Mouse (Mus musculus): Measurements from ENCODE around the gene Izumo2. TPM values are rescaled to one million over a fixed set of nuclear protein-coding genes. Genes with fewer than 3 reads are reported as not detected.

Izumo2 gene
- polyA plus RNA-seq, 1 experiment, result 196 TPM

- Histone ChIP-seq H3K27me3 (ENCODE audit: control insufficient read depth, insufficient read depth, low read length) (no peaks in the 10 kb centered on the region), H3K4me3 (ENCODE audit: control insufficient read depth, low read depth, low read length) (no peak overlapping the region), H3K27ac (ENCODE audit: control insufficient read depth, insufficient read depth, low read depth, low read length) (no peak overlapping the region), H3K36me3 (ENCODE audit: control insufficient read depth, insufficient read depth, low read length) (no peaks in the 10 kb centered on the region), H3K4me1 (ENCODE audit: control insufficient read depth, insufficient read depth, low read length) (peaks cover 25% of the 10 kb centered on the region)
- TF ChIP-seq POLR2A (IDR thresholded peaks at IDR 0.05; ENCODE audit: control insufficient read depth, low read depth, low read length) (no peak), CTCF (IDR thresholded peaks at IDR 0.05; ENCODE audit: control insufficient read depth, insufficient read depth, insufficient replicate concordance, low read depth, low read length) (no peak)
These were observed 40.4 kb upstream of the Izumo2 start for GRCm38 (mm10) chr7:44667996-44668738.

DNA sequence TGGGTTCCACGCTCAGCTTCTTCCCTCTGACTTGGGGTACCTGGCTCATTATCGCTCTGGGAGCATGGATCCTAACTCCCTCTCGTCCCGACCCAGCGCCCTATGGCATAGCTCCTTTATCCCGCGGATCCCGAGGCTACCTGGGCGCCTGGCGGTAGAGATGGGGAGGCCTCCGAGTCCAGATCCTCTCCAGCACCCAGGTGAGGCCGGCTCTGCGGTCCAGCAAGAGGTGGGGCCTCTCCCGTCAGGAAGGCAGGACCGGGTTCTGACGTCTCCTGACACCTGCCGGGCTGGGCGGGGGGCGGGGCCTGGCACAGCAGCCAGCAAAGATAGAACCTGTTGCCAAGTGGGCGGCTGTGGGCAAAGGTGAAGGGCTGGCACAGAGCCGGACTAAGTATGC lies 39.4 kb upstream of the Izumo2 start:
- Histone ChIP-seq H3K4me1 (ENCODE audit: control insufficient read depth, insufficient read depth, low read length) (peaks cover 25% of the 10 kb centered on the region), H3K4me3 (ENCODE audit: control insufficient read depth, low read depth, low read length) (peak overlapping the region; percentile 10; the same call in 1 of the 2 replicates), H3K27ac (ENCODE audit: control insufficient read depth, insufficient read depth, low read depth, low read length) (no peak overlapping the region), H3K27me3 (ENCODE audit: control insufficient read depth, insufficient read depth, low read length) (no peaks in the 10 kb centered on the region), H3K36me3 (ENCODE audit: control insufficient read depth, insufficient read depth, low read length) (no peaks in the 10 kb centered on the region)
- TF ChIP-seq CTCF (IDR thresholded peaks at IDR 0.05; ENCODE audit: control insufficient read depth, insufficient read depth, insufficient replicate concordance, low read depth, low read length) (no peak), POLR2A (IDR thresholded peaks at IDR 0.05; ENCODE audit: control insufficient read depth, low read depth, low read length) (no peak)

DNA sequence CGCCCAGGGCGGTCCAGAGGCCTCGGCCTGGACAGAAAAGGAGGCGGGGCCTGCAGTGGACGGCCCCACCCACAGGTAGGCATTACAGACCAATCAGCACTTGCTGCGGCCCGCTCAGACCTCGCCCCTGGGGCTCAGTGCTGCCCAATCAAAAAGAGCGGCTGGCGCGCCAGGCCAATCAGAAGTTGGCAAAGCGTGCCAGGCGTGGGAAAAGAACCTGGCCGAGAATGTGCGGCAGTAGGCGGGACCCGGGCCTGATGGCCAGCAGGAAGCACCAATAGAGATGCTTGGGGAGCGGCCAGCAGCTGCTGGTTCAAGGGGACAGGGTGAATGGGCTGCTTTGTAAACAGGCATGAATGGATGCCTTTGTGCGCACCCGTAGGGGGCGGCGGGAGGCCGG lies 37.7 kb upstream of the Izumo2 start, which contains the start of gene Myh14:
Gene Myh14, minus strand, starts transcription at position 41 of the 400 bp plus-strand sequence.
- Histone ChIP-seq H3K27me3 (ENCODE audit: control insufficient read depth, insufficient read depth, low read length) (no peaks in the 10 kb centered on the region), H3K27ac (ENCODE audit: control insufficient read depth, insufficient read depth, low read depth, low read length) (no peak within 1 kb of the TSS), H3K4me3 (ENCODE audit: control insufficient read depth, low read depth, low read length) (peak within 1 kb of the TSS; percentile 28), H3K4me1 (ENCODE audit: control insufficient read depth, insufficient read depth, low read length) (peaks cover 18% of the 10 kb centered on the region), H3K36me3 (ENCODE audit: control insufficient read depth, insufficient read depth, low read length) (no peaks in the 10 kb centered on the region)
- TF ChIP-seq POLR2A (IDR thresholded peaks at IDR 0.05; ENCODE audit: control insufficient read depth, low read depth, low read length) (no peak), CTCF (IDR thresholded peaks at IDR 0.05; ENCODE audit: control insufficient read depth, insufficient read depth, insufficient replicate concordance, low read depth, low read length) (no peak)

DNA sequence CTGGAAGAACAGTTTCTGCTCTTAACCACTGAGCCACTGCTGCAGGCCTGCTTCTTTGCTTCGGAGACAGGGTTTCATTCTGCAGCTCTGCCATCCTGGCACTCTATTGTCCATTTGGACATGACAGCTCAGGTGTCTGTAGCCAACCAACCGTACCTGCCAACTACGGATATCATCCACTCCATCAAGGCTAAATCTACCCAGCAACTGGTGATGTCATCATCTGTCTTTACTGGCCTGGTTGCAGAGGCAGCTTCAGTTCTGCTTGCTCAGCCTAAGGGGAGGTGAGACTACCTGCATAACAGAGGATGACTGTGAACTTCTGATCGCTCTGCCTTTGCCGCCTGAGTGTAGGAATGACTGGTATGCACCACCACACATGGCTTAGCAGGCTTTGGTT lies 36.3 kb upstream of the Izumo2 start:
- TF ChIP-seq POLR2A (IDR thresholded peaks at IDR 0.05; ENCODE audit: control insufficient read depth, low read depth, low read length) (no peak), CTCF (IDR thresholded peaks at IDR 0.05; ENCODE audit: control insufficient read depth, insufficient read depth, insufficient replicate concordance, low read depth, low read length) (no peak)
- peaks cover 18% of the 10 kb centered on the region for H3K4me1 ChIP-seq (ENCODE audit: control insufficient read depth, insufficient read depth, low read length)
- H3K27ac ChIP-seq (ENCODE audit: control insufficient read depth, insufficient read depth, low read depth, low read length), result no peak overlapping the region
- H3K4me3 ChIP-seq (ENCODE audit: control insufficient read depth, low read depth, low read length), result no peak overlapping the region
- no peaks in the 10 kb centered on the region for H3K36me3 ChIP-seq (ENCODE audit: control insufficient read depth, insufficient read depth, low read length)
- H3K27me3 ChIP-seq (ENCODE audit: control insufficient read depth, insufficient read depth, low read length), result no peaks in the 10 kb centered on the region

DNA sequence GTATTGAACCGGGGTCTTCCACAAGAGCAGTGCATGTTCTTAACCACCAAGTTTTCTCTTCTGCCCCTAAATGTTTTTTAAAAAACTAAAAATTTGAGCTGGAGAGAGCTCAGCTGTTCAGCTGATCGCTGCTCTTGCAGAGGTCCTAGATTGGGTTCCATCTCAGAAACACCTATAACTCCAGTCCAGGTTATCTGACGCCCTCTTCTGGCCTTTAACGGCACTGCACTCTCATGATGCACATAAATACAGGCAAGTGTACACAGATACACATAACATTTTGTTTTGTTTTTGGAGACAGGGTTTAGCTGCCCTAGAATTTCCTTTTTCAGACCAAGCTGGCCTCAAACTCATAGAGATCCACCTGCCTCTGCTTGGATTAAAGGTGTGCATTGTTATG lies 34.0 kb upstream of the Izumo2 start:
- no peak overlapping the region for H3K27ac ChIP-seq (ENCODE audit: control insufficient read depth, insufficient read depth, low read depth, low read length)
- H3K4me3 ChIP-seq (ENCODE audit: control insufficient read depth, low read depth, low read length), result no peak overlapping the region
- no peaks in the 10 kb centered on the region for H3K27me3 ChIP-seq (ENCODE audit: control insufficient read depth, insufficient read depth, low read length)
- TF ChIP-seq CTCF (IDR thresholded peaks at IDR 0.05; ENCODE audit: control insufficient read depth, insufficient read depth, insufficient replicate concordance, low read depth, low read length) (no peak), POLR2A (IDR thresholded peaks at IDR 0.05; ENCODE audit: control insufficient read depth, low read depth, low read length) (no peak)
- H3K36me3 ChIP-seq (ENCODE audit: control insufficient read depth, insufficient read depth, low read length), result no peaks in the 10 kb centered on the region
- H3K4me1 ChIP-seq (ENCODE audit: control insufficient read depth, insufficient read depth, low read length), result peaks cover 9% of the 10 kb centered on the region

GRCm38 (mm10) chr7:44675171-44675570 lies 33.4 kb upstream of the Izumo2 start:
- H3K4me1 ChIP-seq (ENCODE audit: control insufficient read depth, insufficient read depth, low read length), result peaks cover 9% of the 10 kb centered on the region
- H3K27me3 ChIP-seq (ENCODE audit: control insufficient read depth, insufficient read depth, low read length), result no peaks in the 10 kb centered on the region
- H3K4me3 ChIP-seq (ENCODE audit: control insufficient read depth, low read depth, low read length), result no peak overlapping the region
- H3K27ac ChIP-seq (ENCODE audit: control insufficient read depth, insufficient read depth, low read depth, low read length), result no peak overlapping the region
- H3K36me3 ChIP-seq (ENCODE audit: control insufficient read depth, insufficient read depth, low read length), result no peaks in the 10 kb centered on the region
- no peak for TF ChIP-seq CTCF (IDR thresholded peaks at IDR 0.05; ENCODE audit: control insufficient read depth, insufficient read depth, insufficient replicate concordance, low read depth, low read length)
- TF ChIP-seq POLR2A (IDR thresholded peaks at IDR 0.05; ENCODE audit: control insufficient read depth, low read depth, low read length), result no peak

DNA sequence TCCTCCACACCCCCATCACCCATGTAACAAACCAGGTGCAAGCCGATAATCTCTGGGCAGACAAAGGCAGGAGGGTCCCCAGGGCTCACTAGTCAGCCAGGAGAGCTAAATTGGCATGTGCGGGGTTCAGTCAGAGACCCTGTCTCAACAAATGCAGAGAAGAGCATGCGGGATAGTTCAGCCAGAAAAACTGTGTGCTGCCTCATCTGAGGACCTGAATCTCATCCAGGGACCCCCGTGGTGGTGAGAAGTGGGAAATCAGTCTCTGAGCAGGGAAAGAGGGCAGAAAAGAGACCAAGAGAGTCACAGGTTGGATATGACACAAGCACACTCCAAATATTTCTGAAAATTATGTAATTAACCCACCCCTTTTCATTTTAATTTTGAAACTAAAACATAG lies 32.4 kb upstream of the Izumo2 start:
- H3K27ac ChIP-seq (ENCODE audit: control insufficient read depth, insufficient read depth, low read depth, low read length), result no peak overlapping the region
- no peaks in the 10 kb centered on the region for H3K36me3 ChIP-seq (ENCODE audit: control insufficient read depth, insufficient read depth, low read length)
- H3K27me3 ChIP-seq (ENCODE audit: control insufficient read depth, insufficient read depth, low read length), result no peaks in the 10 kb centered on the region
- TF ChIP-seq CTCF (IDR thresholded peaks at IDR 0.05; ENCODE audit: control insufficient read depth, insufficient read depth, insufficient replicate concordance, low read depth, low read length), result no peak
- no peak for TF ChIP-seq POLR2A (IDR thresholded peaks at IDR 0.05; ENCODE audit: control insufficient read depth, low read depth, low read length)
- no peak overlapping the region for H3K4me3 ChIP-seq (ENCODE audit: control insufficient read depth, low read depth, low read length)
- H3K4me1 ChIP-seq (ENCODE audit: control insufficient read depth, insufficient read depth, low read length), result no peaks in the 10 kb centered on the region
